Mouse (Mus musculus) layer of hippocampus, adult 11-12 months (tissue): Measurements from ENCODE around the gene Ang6.
A peak's percentile ranks its signal among the peaks of the same experiment; 100 is the strongest.
"Not testable (repeated sequence)": the region's sequence is repeated elsewhere in the genome, so short reads cannot be mapped to it uniquely, and the experiment has no call there.

Experiments
- DNase-seq: peaks from one replicate; pipeline ENCODE4 v3.0.0; 2022; ENCODE audit warnings: low spot score

Ang6 gene

GRCm38 (mm10) chr14:44002169-44002568 lies at the start of gene Ang6:
Ang6 (minus strand) TSS chr14:44002269.
- DNase-seq: no peak

GRCm38 (mm10) chr14:44046567-44046966 lies 44.5 kb upstream of the Ang6 start:
- not testable (repeated sequence) for DNase-seq

GRCm38 (mm10) chr14:44031828-44032227 lies 29.8 kb upstream of the Ang6 start:
- DNase-seq: not testable (repeated sequence)

GRCm38 (mm10) chr14:44009686-44010085 lies 7.6 kb upstream of the Ang6 start:
- DNase-seq: not testable (repeated sequence)

- not testable (repeated sequence) for DNase-seq
Observed at GRCm38 (mm10) chr14:44008021-44008420, 6.0 kb upstream of the Ang6 start.

- DNase-seq: no peak
Observed at GRCm38 (mm10) chr14:44001600-44001999, 469 bp downstream of the Ang6 start.

GRCm38 (mm10) chr14:43998455-43999000 lies 3.5 kb downstream of the Ang6 start:
- DNase-seq: not testable (repeated sequence)

- DNase-seq: peak; percentile 75
Observed at GRCm38 (mm10) chr14:43987404-43987803, 14.7 kb downstream of the Ang6 start.

GRCm38 (mm10) chr14:43986147-43986546 lies 15.9 kb downstream of the Ang6 start:
- DNase-seq: no peak

- peak; percentile 37 for DNase-seq
Observed at GRCm38 (mm10) chr14:43983897-43984296, 18.2 kb downstream of the Ang6 start.

- DNase-seq: no peak
Observed at GRCm38 (mm10) chr14:43983454-43983853, 18.6 kb downstream of the Ang6 start.

- not testable (repeated sequence) for DNase-seq
Observed at GRCm38 (mm10) chr14:43956769-43957168, 45.3 kb downstream of the Ang6 start, which contains the start of gene Ang5. Ang5 (plus strand) TSS chr14:43957069.

GRCm38 (mm10) chr14:43955074-43955473 lies 47.0 kb downstream of the Ang6 start:
- DNase-seq: not testable (repeated sequence)

GRCm38 (mm10) chr14:43953382-43953781 lies 48.7 kb downstream of the Ang6 start:
- DNase-seq: not testable (repeated sequence)
